Mouse (Mus musculus) adrenal gland, adult 2 months (tissue): ENCODE data around the gene Gorasp1. TPM values are rescaled to one million over a fixed set of nuclear protein-coding genes. Genes with fewer than 3 reads are reported as not detected.

ENCODE experiments used
- polyA plus RNA-seq: library from polyadenylated mRNA; depleted of rRNA; stranded (reverse); fragments of >200 nt; gene quantifications from 2 replicates; pipeline ENCODE4 v1.2.3, GENCODE M21; 2012; rRNA removed
- total RNA-seq, 2 experiments: library from RNA; stranded (reverse); gene quantifications; 2 replicates each; pipeline ENCODE4 v1.2.3; 2021

Gene Gorasp1
- total and polyA plus RNA-seq, 3 experiments = 15.1 to 31.9 (median 30.5) TPM

Other genes starting within 250 kb of the Gorasp1 start
- gene Scn10a, start 218.2 kb downstream of the Gorasp1 start, total RNA-seq = not detected
- not detected in 2 replicates for gene Scn10a, start 218.2 kb downstream of the Gorasp1 start, polyA plus RNA-seq
- gene Scn11a, start 112.1 kb downstream of the Gorasp1 start, total RNA-seq = not detected
- not detected in 2 replicates for gene Scn11a, start 112.1 kb downstream of the Gorasp1 start, polyA plus RNA-seq
- gene Wdr48, start 42.7 kb downstream of the Gorasp1 start, total RNA-seq = 10 to 100 TPM; 48.1 to 50.7 TPM
- 26.6 and 30.7 TPM in 2 replicates for gene Wdr48, start 42.7 kb downstream of the Gorasp1 start, polyA plus RNA-seq
- gene Ttc21a, start within 50 bp of the Gorasp1 start, total RNA-seq = under 1 TPM in 1 of 2 experiments, not detected in 1; 0.17 TPM
- 0.04 TPM in 2 replicates for gene Ttc21a, start within 50 bp of the Gorasp1 start, polyA plus RNA-seq
- 10 to 100 TPM; 18.7 to 26.5 TPM for gene Csrnp1, start 47.1 kb upstream of the Gorasp1 start, total RNA-seq
- 45.6 and 51.3 TPM in 2 replicates for gene Csrnp1, start 47.1 kb upstream of the Gorasp1 start, polyA plus RNA-seq
- under 1 TPM; 0.37 to 0.48 TPM for gene Xirp1, start 86.0 kb upstream of the Gorasp1 start, total RNA-seq
- gene Xirp1, start 86.0 kb upstream of the Gorasp1 start, polyA plus RNA-seq = 0.03 and 0.04 TPM in 2 replicates
- gene Cx3cr1, start 132.3 kb upstream of the Gorasp1 start, total RNA-seq = 10 to 100 TPM in 1 of 2 experiments, 1 to 10 TPM in 1; 3.5 to 10.8 TPM
- 11.8 and 12.5 TPM in 2 replicates for gene Cx3cr1, start 132.3 kb upstream of the Gorasp1 start, polyA plus RNA-seq
- gene Ccr8, start 154.5 kb upstream of the Gorasp1 start, total RNA-seq = not detected
- gene Ccr8, start 154.5 kb upstream of the Gorasp1 start, polyA plus RNA-seq = not detected in 2 replicates
- 10 to 100 TPM; 24.8 to 26.4 TPM for gene Slc25a38, start 172.8 kb upstream of the Gorasp1 start, total RNA-seq
- 50.0 and 52.3 TPM in 2 replicates for gene Slc25a38, start 172.8 kb upstream of the Gorasp1 start, polyA plus RNA-seq
- 100 to 1,000 TPM; 661 to 798 TPM for gene Rpsa, start 190.1 kb upstream of the Gorasp1 start, total RNA-seq
- gene Rpsa, start 190.1 kb upstream of the Gorasp1 start, polyA plus RNA-seq = 2,191 and 2,685 TPM in 2 replicates
- gene Mobp, start 212.1 kb upstream of the Gorasp1 start, total RNA-seq = under 1 TPM in 1 of 2 experiments, not detected in 1; 0.41 TPM
- not detected in 2 replicates for gene Mobp, start 212.1 kb upstream of the Gorasp1 start, polyA plus RNA-seq